Mouse (Mus musculus) gastrocnemius, postnatal 10 days (tissue): ENCODE measurements at regions not wholly inside any gene's neighbourhood (a gene's known extent, or its start where the extent isn't known, plus 50 kb on each side); places are given as distances from the start of the nearest gene placed in this dataset.

ENCODE experiments used
- DNase-seq: peaks from one replicate; pipeline ENCODE4 v3.0.0; 2021; ENCODE audit warnings: mixed read lengths
- microRNA-seq, 2 experiments: library from miRNA; unstranded; fragments of <30 nt; microRNA quantifications; one replicate each; pipeline ENCODE4 v1.2.0; 2021

DNA sequence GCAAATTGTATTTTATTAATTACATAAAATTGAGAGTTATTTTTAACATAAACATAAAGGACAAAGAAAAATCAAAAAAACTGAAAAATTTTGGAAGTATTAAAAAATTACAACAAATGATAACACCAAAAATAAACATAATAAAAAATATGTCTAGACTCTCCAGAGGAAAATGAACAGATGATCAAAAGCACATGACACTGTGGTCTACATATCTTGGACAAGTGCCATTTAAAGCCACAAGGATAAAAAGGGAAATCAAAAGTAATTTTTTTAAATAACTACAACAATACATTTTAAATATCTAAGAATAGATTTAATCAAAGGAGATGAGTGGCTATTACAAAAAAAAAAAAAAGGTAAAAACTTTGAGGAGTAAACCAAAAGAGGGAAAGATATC, 755.6 kb downstream of the Hace1 start:
- no peak for DNase-seq

- DNase-seq, result no peak
Observed at GRCm38 (mm10) chr10:46345315-46345714, 767.7 kb downstream of the Hace1 start.

GRCm38 (mm10) chr10:46349613-46350012, 772.0 kb downstream of the Hace1 start:
- DNase-seq, result no peak

- DNase-seq, result no peak
Observed at GRCm38 (mm10) chr10:46350196-46350595, 772.6 kb downstream of the Hace1 start.

DNA sequence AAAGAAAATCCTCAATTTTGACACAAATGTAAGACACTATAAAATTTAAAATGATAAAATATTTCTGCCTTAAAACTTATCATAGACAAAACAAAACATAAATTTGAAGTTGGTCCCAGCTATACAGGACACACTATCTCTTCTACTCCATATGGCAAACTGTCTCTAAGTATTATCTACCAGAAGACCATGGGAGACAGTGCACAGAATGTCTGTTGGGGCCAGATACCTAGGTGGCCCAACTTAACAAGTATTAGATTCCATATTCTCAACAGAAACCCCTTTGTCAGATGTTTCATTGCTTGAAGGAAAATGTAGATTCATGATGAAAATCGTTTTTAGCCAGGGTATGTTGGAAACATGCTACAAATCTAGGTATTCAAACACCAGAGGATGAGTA, 779.1 kb downstream of the Hace1 start:
- no peak for DNase-seq

DNA sequence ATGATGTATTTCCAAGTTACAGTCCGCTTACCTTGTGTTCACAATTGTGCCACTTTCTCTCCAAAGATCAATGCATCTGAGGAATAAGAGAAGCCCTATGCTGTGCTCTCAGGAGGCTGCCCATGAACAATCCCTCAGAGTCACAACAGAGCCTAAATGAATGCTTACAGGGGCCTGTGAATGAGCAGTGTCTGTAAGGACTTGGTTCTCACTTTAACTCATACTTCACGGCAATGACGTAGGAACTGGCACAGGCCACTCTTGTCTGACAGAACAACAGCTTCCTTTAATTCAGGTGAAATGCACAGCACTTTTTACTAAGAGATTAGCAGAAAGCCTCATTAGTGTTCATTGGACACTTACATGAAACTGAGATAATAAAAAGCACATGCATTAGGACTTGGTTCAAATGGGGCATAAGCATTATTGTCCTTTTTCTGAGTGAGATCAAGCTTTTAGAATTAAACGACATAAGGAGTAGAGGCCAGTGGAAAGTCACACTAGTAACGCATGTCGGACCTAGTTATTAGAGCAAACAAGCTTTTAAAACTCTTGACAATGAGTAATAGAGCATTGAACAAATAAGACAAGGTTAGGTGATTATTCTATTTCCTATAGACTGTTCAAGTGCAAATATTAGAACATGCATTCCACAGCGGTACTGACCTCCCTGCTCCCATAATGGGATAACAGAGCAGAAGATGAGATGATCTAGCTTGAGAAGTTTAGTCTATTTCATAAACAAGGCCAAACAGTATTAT, 796.3 kb downstream of the Hace1 start:
- DNase-seq, result no peak

GRCm38 (mm10) chr10:46374646-46375045, 797.0 kb downstream of the Hace1 start:
- no peak for DNase-seq

GRCm38 (mm10) chr10:46397089-46397488, 819.5 kb downstream of the Hace1 start:
- DNase-seq, result no peak

DNA sequence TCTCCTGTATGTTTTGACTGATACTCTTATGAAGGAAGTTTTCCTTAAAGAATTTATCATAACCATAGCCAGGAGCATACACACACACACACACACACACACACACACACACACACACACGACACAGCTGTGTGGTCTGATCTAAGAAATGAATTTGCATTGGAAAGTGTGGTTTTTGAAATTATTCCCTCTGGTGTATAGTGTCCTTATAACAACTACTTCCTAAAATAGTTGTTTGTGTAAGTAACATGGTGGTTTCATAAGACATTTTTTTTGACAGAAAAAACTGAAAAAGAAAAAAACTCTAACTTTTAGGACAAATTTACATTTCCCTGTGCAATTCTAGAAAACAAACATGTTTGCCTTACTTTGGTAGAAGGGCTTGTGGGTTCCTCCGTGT, 826.3 kb downstream of the Hace1 start:
- DNase-seq, result no peak

Small RNAs in the stretch of these regions (microRNA-seq; reads per million reads assigned to microRNA genes)
- 0 reads per million in 2 experiments for gene Gm27410
